Mouse (Mus musculus) embryonic fibroblast, embryonic 13.5 days (primary cell): ENCODE measurements around the gene Clec2i. TPM values are rescaled to one million over a fixed set of nuclear protein-coding genes. Genes with fewer than 3 reads are reported as not detected.
A peak's percentile ranks its signal among the peaks of the same experiment; 100 is the strongest.
"Not testable (repeated sequence)": the region's sequence is repeated elsewhere in the genome, so short reads cannot be mapped to it uniquely, and the experiment has no call there.

Source experiments
- H3K27ac ChIP-seq: 2 replicates; pipeline ENCODE4 v1.5.1; 2012; ENCODE audit warnings: low read length, control low read depth, inconsistent platforms; ENCODE audit not compliant: insufficient read depth
- H3K4me1 ChIP-seq: 2 replicates; pipeline ENCODE4 v1.6.1; 2011; ENCODE audit warnings: low read length; ENCODE audit not compliant: control insufficient read depth, insufficient read depth
- H3K4me3 ChIP-seq: 2 replicates; pipeline ENCODE4 v1.5.1; 2011; ENCODE audit warnings: mild to moderate bottlenecking, control low read depth, low read length; ENCODE audit not compliant: insufficient read depth
- CTCF ChIP-seq: IDR thresholded peaks from 2 replicates; pipeline ENCODE4 v1.5.1; 2011; ENCODE audit warnings: mild to moderate bottlenecking, control low read depth, low read length, moderate library complexity, borderline replicate concordance; ENCODE audit not compliant: insufficient read depth
- POLR2A ChIP-seq: IDR thresholded peaks from 2 replicates; pipeline ENCODE4 v1.6.1; 2011; ENCODE audit warnings: low read depth, mild to moderate bottlenecking, control low read depth, low read length, moderate library complexity
- polyA plus RNA-seq: library from polyadenylated mRNA; stranded (reverse); fragments of >200 nt; gene quantifications from 2 replicates; pipeline ENCODE4 v1.2.4, GENCODE M21; 2011; ENCODE audit warnings: low read depth; ENCODE audit not compliant: missing spikeins, insufficient read length

The Clec2i gene
- not detected in 2 replicates for polyA plus RNA-seq

GRCm38 (mm10) chr6:128887091-128887790, at the start of gene Clec2i:
Clec2i (plus strand) TSS chr6:128887588.
- not testable (repeated sequence) for H3K27ac ChIP-seq, H3K4me1 ChIP-seq, H3K4me3 ChIP-seq

GRCm38 (mm10) chr6:128838342-128839265, 48.8 kb upstream of the Clec2i start:
- Histone ChIP-seq H3K27ac (peak overlapping the region; percentile 75), H3K4me1 (no peaks in the 10 kb centered on the region), H3K4me3 (peak overlapping the region; percentile 93)
- TF ChIP-seq CTCF (no peak), POLR2A (no peak)

- Histone ChIP-seq H3K27ac (peak overlapping the region; percentile 59), H3K4me1 (no peaks in the 10 kb centered on the region), H3K4me3 (peak overlapping the region; percentile 59)
- peak; percentile 73; the same call in 1 of the 2 replicates for TF ChIP-seq CTCF
- TF ChIP-seq POLR2A = peak; percentile 52
Observed at GRCm38 (mm10) chr6:128839266-128839771, 48.1 kb upstream of the Clec2i start.

GRCm38 (mm10) chr6:128839921-128840320, 47.5 kb upstream of the Clec2i start:
- TF ChIP-seq CTCF (no peak), POLR2A (no peak)
- H3K4me3 ChIP-seq = no peak overlapping the region

GRCm38 (mm10) chr6:128840669-128841068, 46.7 kb upstream of the Clec2i start:
- not testable (repeated sequence) for H3K27ac ChIP-seq, H3K4me3 ChIP-seq, H3K4me1 ChIP-seq

More at GRCm38 (mm10) chr6:128839921-128840320, 47.5 kb upstream of the Clec2i start:
- Histone ChIP-seq H3K4me1 (no peaks in the 10 kb centered on the region), H3K27ac (no peak overlapping the region)

GRCm38 (mm10) chr6:128841327-128842089, 45.9 kb upstream of the Clec2i start:
- no peak overlapping the region for H3K27ac ChIP-seq
- no peaks in the 10 kb centered on the region for H3K4me1 ChIP-seq
- H3K4me3 ChIP-seq = no peak overlapping the region
- no peak for TF ChIP-seq POLR2A
- no peak for TF ChIP-seq CTCF

GRCm38 (mm10) chr6:128842356-128842944, 44.9 kb upstream of the Clec2i start:
- H3K4me1 ChIP-seq = no peaks in the 10 kb centered on the region
- H3K4me3 ChIP-seq = peak overlapping the region; percentile 66
- no peak for TF ChIP-seq CTCF
- TF ChIP-seq POLR2A = no peak
- H3K27ac ChIP-seq = peak overlapping the region; percentile 70

- Histone ChIP-seq H3K27ac (peak overlapping the region; percentile 93), H3K4me3 (peak overlapping the region; percentile 79), H3K4me1 (no peaks in the 10 kb centered on the region)
- no peak for TF ChIP-seq CTCF
- peak; percentile 80 for TF ChIP-seq POLR2A
Observed at GRCm38 (mm10) chr6:128842945-128843478, 44.4 kb upstream of the Clec2i start.

- no peak; the same call in 1 of the 2 replicates for TF ChIP-seq POLR2A
- Histone ChIP-seq H3K27ac (peak overlapping the region; percentile 93), H3K4me3 (peak overlapping the region; percentile 79), H3K4me1 (no peaks in the 10 kb centered on the region)
Observed at GRCm38 (mm10) chr6:128843479-128843992, 43.9 kb upstream of the Clec2i start.
